Comparison of ENCODE assay signal across 9 mouse cellular contexts in the genomic region with DNA sequence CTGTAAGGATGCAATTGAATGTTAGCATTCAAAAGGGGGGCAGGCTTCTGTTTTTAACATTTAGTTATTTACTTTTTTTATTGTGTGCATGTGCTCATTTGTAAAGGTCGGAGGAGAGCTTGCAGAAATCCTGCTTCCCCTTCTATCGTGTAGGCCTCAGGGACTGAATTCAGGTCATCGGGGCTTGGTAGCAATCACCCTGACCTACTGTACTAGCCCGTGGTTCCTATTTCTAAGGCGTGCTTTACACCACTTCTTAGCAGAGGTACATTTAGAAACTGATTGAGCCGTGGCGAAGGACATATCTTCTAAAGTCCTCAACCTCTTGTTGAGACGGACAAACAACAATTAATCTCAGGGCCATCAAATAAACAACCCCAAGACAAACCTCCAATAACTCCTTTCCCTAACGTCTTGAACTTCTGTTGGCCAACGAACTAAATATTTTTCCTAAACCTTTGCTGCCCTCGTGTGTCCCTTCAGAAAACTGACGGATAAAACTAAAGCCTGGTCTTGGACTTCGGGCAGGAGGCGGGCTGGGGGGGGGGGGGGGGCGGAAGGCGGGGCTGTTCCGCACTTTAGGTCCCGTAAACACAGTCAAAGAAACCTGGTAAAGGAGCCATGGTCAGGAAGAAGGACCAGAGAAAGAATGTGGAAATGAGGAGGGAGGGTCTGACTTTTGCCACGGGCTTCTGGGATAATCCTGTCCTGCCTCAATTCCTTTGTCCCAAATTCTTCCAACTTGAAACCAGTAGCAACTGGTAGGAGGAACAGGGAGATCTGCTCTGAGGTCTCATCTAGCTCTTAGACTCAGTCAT. TPM values are rescaled to one million over a fixed set of nuclear protein-coding genes. Genes with fewer than 3 reads are reported as not detected.
DNase-seq lines count a peak whose midpoint lies in the region; ATAC-seq and TF ChIP-seq lines count a peak whose summit lies in the region.
"Had no signal": no experiment of that assay in that cellular context is flagged by ENCODE, and none has a peak within 500 bp of the region (broad histone marks: within the 10 kb centered on the region; RNA-seq: fewer than 3 reads in every experiment).

No protein-coding gene starts in this region.

- peak; percentile 43; the same call in 1 of the 2 replicates for ATAC-seq in forebrain, embryonic 15.5 days (replicated peaks)
- no peak for ATAC-seq in limb, embryonic 11.5 days (ENCODE audit: insufficient number of reproducible peaks, low FRiP score, low TSS enrichment, low read depth)
- ATAC-seq in neutrophil, adult 5-6 weeks (ENCODE audit: extremely low read depth, insufficient number of reproducible peaks, low FRiP score, poor library complexity, severe bottlenecking), result 0 out of 2 replicates have a peak, but pooled peaks have one; percentile 19

- H3K4me3 ChIP-seq in cerebellum, adult 2 months (replicated peaks; ENCODE audit: insufficient read depth, low read depth, low read length), result no peak overlapping the region
- H3K4me3 ChIP-seq in forebrain, embryonic 15.5 days, result no peak overlapping the region
- no peak overlapping the region for H3K4me3 ChIP-seq in limb, embryonic 11.5 days (ENCODE audit: low read depth, low read length)
- H3K4me3 ChIP-seq: erythroblast, embryonic 14.5 days had no signal

- no peaks in the 10 kb centered on the region for H3K36me3 ChIP-seq in forebrain, embryonic 15.5 days
- H3K36me3 ChIP-seq in limb, embryonic 11.5 days (ENCODE audit: control insufficient read depth, insufficient read depth, low read length), result no peaks in the 10 kb centered on the region

- no peaks in the 10 kb centered on the region for H3K4me1 ChIP-seq in cerebellum, adult 2 months (ENCODE audit: control insufficient read depth, insufficient read depth, low read length)
- peaks cover 6% of the 10 kb centered on the region for H3K4me1 ChIP-seq in forebrain, embryonic 15.5 days
- H3K4me1 ChIP-seq in limb, embryonic 11.5 days (ENCODE audit: control insufficient read depth, insufficient read depth, low read length), result peaks cover 6% of the 10 kb centered on the region; the same call in 1 of the 2 replicates

- no peak overlapping the region for H3K9ac ChIP-seq in forebrain, embryonic 15.5 days (replicated peaks)
- no peak overlapping the region for H3K9ac ChIP-seq in limb, embryonic 11.5 days (ENCODE audit: low read length)

- 15% methylated on average over 19 of the region's 19 CpGs for WGBS in cerebellum, adult 2 months
- WGBS in forebrain, embryonic 15.5 days, result 16% methylated on average over 18 of the region's 19 CpGs
- 12% methylated on average over 19 of the region's 19 CpGs for WGBS in limb, embryonic 11.5 days

- H3K9me3 ChIP-seq in forebrain, embryonic 15.5 days, result peaks cover 5% of the 10 kb centered on the region; the same call in 1 of the 2 replicates
- H3K9me3 ChIP-seq in limb, embryonic 11.5 days (ENCODE audit: control insufficient read depth, low read length), result no peaks in the 10 kb centered on the region

- TF ChIP-seq CTCF in cerebellum, adult 2 months (IDR thresholded peaks at IDR 0.05; ENCODE audit: borderline replicate concordance, insufficient read depth, low read depth, low read length), result peak; percentile 33; the same call in 1 of the 2 replicates

- H3K27ac ChIP-seq in cerebellum, adult 2 months (ENCODE audit: insufficient read depth, low read length), result no peak overlapping the region
- H3K27ac ChIP-seq in forebrain, embryonic 15.5 days (replicated peaks), result no peak overlapping the region
- no peak overlapping the region for H3K27ac ChIP-seq in limb, embryonic 11.5 days (replicated peaks; ENCODE audit: low read depth, low read length)

- DNase-seq in cerebellum, adult 2 months, result no peak
- no peak for DNase-seq in cerebellum, adult 9-10 months
- DNase-seq in ES-CJ7 (ENCODE audit: low read depth, low spot score), result peak; percentile 80
- DNase-seq in limb, embryonic 11.5 days (ENCODE audit: low spot score), result peak; percentile 60
- no peak for DNase-seq in urinary bladder, adult 18-20 months (ENCODE audit: low spot score in 2 of 2)
- DNase-seq in spleen, postnatal 14 days (ENCODE audit: low spot score in 2 of 2), result no peak

- no peak overlapping the region for H3K4me2 ChIP-seq in forebrain, embryonic 15.5 days (replicated peaks)
- H3K4me2 ChIP-seq in limb, embryonic 11.5 days (ENCODE audit: low read depth, severe bottlenecking), result peak overlapping the region; percentile 32

- TF ChIP-seq POLR2A in cerebellum, adult 2 months (IDR thresholded peaks at IDR 0.05; ENCODE audit: borderline replicate concordance, insufficient read depth, low read length), result no peak

- peaks cover 2% of the 10 kb centered on the region; the same call in 1 of the 2 replicates for H3K27me3 ChIP-seq in cerebellum, adult 2 months (ENCODE audit: control insufficient read depth, insufficient read depth, low read length)
- peaks cover 49% of the 10 kb centered on the region for H3K27me3 ChIP-seq in forebrain, embryonic 15.5 days
- H3K27me3 ChIP-seq in limb, embryonic 11.5 days (ENCODE audit: control insufficient read depth, insufficient read depth, low read length), result peaks cover 17% of the 10 kb centered on the region

RNA-seq across cellular contexts. Expression of gene Tfap2a, which starts 10.8 kb away (rescaled TPM):
- 5.1 and 6.9 TPM in 2 replicates for polyA plus RNA-seq in cerebellum, adult 2 months (2012; rRNA removed)
- 0.32 and 0.33 TPM in 2 replicates for polyA plus RNA-seq in forebrain, embryonic 15.5 days (2015; fragmentation: Nextera tagmentation; extraction: Ambion mirVana)
- 7.2 and 7.3 TPM in 2 replicates for polyA plus RNA-seq in limb, embryonic 11.5 days (2014; fragmentation: Nextera tagmentation; extraction: Ambion mirVana)
- not detected in 2 replicates for total RNA-seq in neutrophil, adult 5-6 weeks (2017)
- polyA plus RNA-seq: erythroblast, embryonic 14.5 days had no signal

Comparison
In these comparisons a context has a peak if more than half of its experiments do, and no peak if none do; other contexts are left out.
1. DNase-seq: peak in ES-CJ7 (single experiment) and limb, embryonic 11.5 days (single experiment); none in cerebellum, adult 2 months (0 of 2), cerebellum, adult 9-10 months (single experiment), urinary bladder, adult 18-20 months (0 of 2) and spleen, postnatal 14 days (0 of 2).